Mouse (Mus musculus) C2C12 (cell line): ENCODE data around the gene Nudt3.

Source experiments
- CEBPB ChIP-seq: IDR thresholded peaks from one replicate; pipeline ENCODE4 v1.6.1; 2011; ENCODE audit warnings: low read depth, mild to moderate bottlenecking, control low read depth, moderate library complexity
- CTCF ChIP-seq: IDR thresholded peaks from one replicate; pipeline ENCODE4 v1.5.1; 2011; ENCODE audit not compliant: control insufficient read depth, insufficient read depth, insufficient read length
- FOSL1 ChIP-seq: IDR thresholded peaks from one replicate; pipeline ENCODE4 v1.8.0; 2011; ENCODE audit warnings: mild to moderate bottlenecking, low read length; ENCODE audit not compliant: poor library complexity, insufficient read depth, severe bottlenecking
- MAX ChIP-seq: IDR thresholded peaks from one replicate; pipeline ENCODE4 v1.6.1; 2011; ENCODE audit warnings: mild to moderate bottlenecking, control low read depth
- MYOD1 ChIP-seq: IDR thresholded peaks from one replicate; pipeline ENCODE4 v1.6.1; 2011; ENCODE audit warnings: low read depth; ENCODE audit not compliant: control insufficient read depth, insufficient read length
- MYOG ChIP-seq: IDR thresholded peaks from one replicate; pipeline ENCODE4 v1.6.1; 2011; ENCODE audit not compliant: control insufficient read depth, insufficient read length; ENCODE audit errors: extremely low read depth
- USF1 ChIP-seq: IDR thresholded peaks from one replicate; pipeline ENCODE4 v1.6.1; 2011; ENCODE audit warnings: low read depth, mild to moderate bottlenecking, control low read depth, moderate library complexity

GRCm38 (mm10) chr17:27547253-27547868, 75.9 kb downstream of the Nudt3 start:
- TF ChIP-seq CTCF (no peak), MAX (peak; percentile 62), USF1 (peak; percentile 26), FOSL1 (peak; percentile 83), CEBPB (no peak), MYOG (no peak), MYOD1 (peak; percentile 22)
